Comparison of ENCODE assay signal across 20 mouse cellular contexts in the genomic region with DNA sequence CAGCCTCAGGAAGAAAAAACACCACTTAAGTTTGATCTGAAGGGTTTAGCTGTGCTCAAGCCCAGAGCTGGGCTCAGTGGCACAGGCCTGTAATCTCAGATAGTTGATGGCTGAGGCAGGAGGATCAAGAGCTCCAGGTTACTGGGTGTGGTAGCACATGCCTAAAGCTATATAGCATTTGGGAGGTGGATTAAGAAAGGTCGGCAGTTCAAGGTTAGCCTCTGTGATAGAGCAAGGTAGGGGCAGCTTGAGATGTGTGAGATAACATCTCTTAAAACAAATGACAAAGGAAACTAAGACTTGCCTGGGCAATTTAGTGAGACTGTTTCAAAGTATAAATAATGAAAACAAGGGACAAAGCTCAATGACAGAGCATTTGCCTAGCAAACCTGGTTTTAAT. TPM values are rescaled to one million over a fixed set of nuclear protein-coding genes. Genes with fewer than 3 reads are reported as not detected.
"Had no signal": no experiment of that assay in that cellular context is flagged by ENCODE, and none has a peak within 500 bp of the region (broad histone marks: within the 10 kb centered on the region; RNA-seq: fewer than 3 reads in every experiment).

No protein-coding gene starts in this region.

- H3K4me3 ChIP-seq: midbrain, embryonic 10.5 days; midbrain, embryonic 12.5 days; neural tube, embryonic 12.5 days; stomach, embryonic 15.5 days had no signal

- H3K9ac ChIP-seq: lung, embryonic 14.5 days; midbrain, embryonic 12.5 days; neural tube, embryonic 12.5 days; stomach, embryonic 15.5 days had no signal

- H3K4me2 ChIP-seq: lung, embryonic 14.5 days; midbrain, embryonic 12.5 days; neural tube, embryonic 12.5 days; stomach, embryonic 15.5 days had no signal

- H3K27ac ChIP-seq: midbrain, embryonic 10.5 days; midbrain, embryonic 12.5 days; neural tube, embryonic 12.5 days; stomach, embryonic 15.5 days; stomach, postnatal 0 days had no signal

- ATAC-seq: midbrain, embryonic 16.5 days had no signal

- DNase-seq: lung, adult 18-20 months; lung, embryonic 14.5 days; lung, postnatal 10 days; lung, postnatal 4 days; midbrain, embryonic 14.5 days; retina, postnatal 1 day; right cerebral cortex, adult 18-20 months; right cerebral cortex, postnatal 25 days; right cerebral cortex, postnatal 4 days; spleen, adult 18-20 months; thymus, adult 2 months; thymus, postnatal 25 days; thymus, postnatal 4 days had no signal

- H3K27me3 ChIP-seq: neural tube, embryonic 12.5 days; stomach, embryonic 15.5 days had no signal

- H3K9me3 ChIP-seq: midbrain, embryonic 10.5 days; midbrain, embryonic 12.5 days; neural tube, embryonic 12.5 days; stomach, embryonic 15.5 days had no signal

- H3K36me3 ChIP-seq: midbrain, embryonic 10.5 days; midbrain, embryonic 12.5 days; neural tube, embryonic 12.5 days; stomach, embryonic 15.5 days had no signal

RNA-seq across cellular contexts. Expression of gene Ptgfrn, which starts 56.9 kb away (rescaled TPM):
- total RNA-seq: megakaryocyte-erythroid progenitor cell, adult 5-6 weeks had no signal
